Mouse (Mus musculus) ES-E14 (cell line): ENCODE results near the gene Gm128.

ENCODE experiments used
- CHD2 ChIP-seq: IDR thresholded peaks from 2 replicates; pipeline ENCODE4 v1.6.1; 2014; ENCODE audit warnings: mild to moderate bottlenecking, low read depth, low read length, inconsistent platforms
- HCFC1 ChIP-seq: IDR thresholded peaks from 2 replicates; pipeline ENCODE4 v1.6.1; 2012; ENCODE audit warnings: low read length, inconsistent platforms, borderline replicate concordance; ENCODE audit not compliant: insufficient read depth
- ZC3H11A ChIP-seq: IDR thresholded peaks from 2 replicates; pipeline ENCODE4 v1.6.1; 2012; ENCODE audit warnings: low read depth, mild to moderate bottlenecking, inconsistent platforms, low read length, borderline replicate concordance

- TF ChIP-seq ZC3H11A (no peak), HCFC1 (no peak), CHD2 (no peak)
These were observed 48.8 kb upstream of the Gm128 start for GRCm38 (mm10) chr3:95290156-95290555.
